Mouse (Mus musculus) activated CD4-positive, CD25-positive, alpha-beta regulatory T cell, adult 4 months (primary cell): Measurements from ENCODE around the gene Fzd5. TPM values are rescaled to one million over a fixed set of nuclear protein-coding genes. Genes with fewer than 3 reads are reported as not detected.
A peak's percentile ranks its signal among the peaks of the same experiment; 100 is the strongest.

ENCODE experiments used
- ATAC-seq: one replicate; pipeline ENCODE4 v1.8.0; 2017
- polyA plus RNA-seq, 2 experiments: library from polyadenylated mRNA; unstranded; fragments of 100-300 nt; shearing (Covaris generic); gene quantifications; one replicate each; pipeline ENCODE4 v1.2.1; 2017

Fzd5 gene
- polyA plus RNA-seq, 2 experiments from 2014 or later, result 0.53 to 0.64 TPM

GRCm38 (mm10) chr1:64733453-64734245 is 3.9 kb downstream of the Fzd5 start:
- ATAC-seq, result no peak

DNA sequence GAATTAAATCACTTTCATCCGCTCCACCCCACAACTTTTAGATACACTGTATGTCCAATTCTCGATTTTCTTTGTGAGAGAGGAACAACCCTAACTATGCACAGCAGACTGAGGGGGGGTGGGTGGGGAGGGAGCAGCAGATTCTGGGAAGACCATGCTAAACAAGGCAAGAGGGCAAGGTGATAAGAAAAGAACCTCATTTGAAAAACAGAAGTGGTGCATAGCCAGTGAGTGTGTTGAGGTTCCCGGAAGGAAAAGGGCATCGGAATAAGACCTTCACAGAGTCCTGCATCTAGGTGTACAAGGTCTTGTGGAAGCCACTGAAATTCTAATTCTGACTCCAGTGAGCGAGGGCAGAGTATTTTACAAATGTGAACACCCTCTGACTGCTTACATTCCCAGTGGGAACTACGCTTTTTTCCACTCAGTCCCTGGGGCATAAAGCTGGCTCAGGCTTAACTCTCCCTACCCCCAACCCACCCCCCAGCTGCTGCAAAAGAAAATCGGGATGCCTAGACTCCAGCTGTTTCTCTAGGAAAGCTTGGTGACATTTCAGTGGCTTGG is 4.8 kb downstream of the Fzd5 start:
- ATAC-seq, result no peak

GRCm38 (mm10) chr1:64732161-64732560 is 5.4 kb downstream of the Fzd5 start:
- no peak for ATAC-seq

DNA sequence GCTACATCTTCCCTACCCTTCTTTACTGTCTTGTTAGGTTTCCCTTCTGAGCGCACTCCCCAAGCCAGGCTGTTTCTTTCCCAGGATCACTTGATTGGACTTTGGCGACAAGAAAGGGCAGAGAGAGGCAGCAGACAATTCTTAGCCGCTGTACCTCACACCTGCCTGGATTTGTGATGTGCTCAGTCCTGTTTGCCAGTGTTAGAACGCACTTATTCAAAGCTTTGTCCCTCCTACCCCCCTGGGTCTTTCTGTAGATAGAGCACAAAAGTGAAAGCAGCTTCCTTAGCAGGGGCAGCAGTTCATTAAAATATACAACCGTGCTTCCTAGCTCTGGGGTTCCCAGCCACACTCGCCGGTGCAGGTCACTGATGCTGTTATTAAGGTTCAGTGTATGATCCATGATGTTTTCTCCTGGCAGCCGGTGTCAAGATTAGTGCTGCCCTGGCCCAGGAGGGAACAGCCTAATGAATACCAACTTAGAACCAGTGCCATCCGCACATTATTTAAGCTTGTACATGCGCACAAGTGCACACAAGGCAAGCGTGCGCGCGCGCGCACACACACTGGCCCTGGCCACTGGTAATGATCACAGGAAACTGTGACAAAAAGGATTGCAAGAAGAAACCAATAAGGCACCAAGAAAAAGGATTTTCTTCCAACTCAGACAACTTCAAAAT is 6.1 kb downstream of the Fzd5 start:
- no peak for ATAC-seq

- no peak for ATAC-seq
Observed at GRCm38 (mm10) chr1:64730046-64730445, 7.5 kb downstream of the Fzd5 start.

- no peak for ATAC-seq
Observed at GRCm38 (mm10) chr1:64721034-64721587, 16.4 kb downstream of the Fzd5 start.

DNA sequence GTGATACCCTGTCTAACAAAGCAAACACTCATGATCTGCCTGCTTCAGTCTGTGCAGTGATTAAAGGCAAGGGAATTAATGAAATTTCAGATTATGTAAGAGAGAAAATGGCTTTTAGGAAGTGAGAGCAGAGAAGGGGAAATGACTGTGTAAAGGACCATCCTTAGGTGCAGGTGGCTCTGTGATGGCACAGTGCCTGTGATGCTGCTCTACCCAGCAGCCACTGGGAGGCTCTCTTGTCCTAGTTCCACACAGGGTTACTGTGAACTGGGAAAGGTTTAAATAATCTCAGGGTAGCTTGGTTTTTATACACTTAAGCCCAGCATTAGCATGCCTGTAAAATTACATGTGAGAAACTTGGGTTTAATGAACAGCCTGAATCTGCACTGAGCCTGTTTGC is 20.0 kb downstream of the Fzd5 start:
- ATAC-seq, result peak; percentile 32

GRCm38 (mm10) chr1:64716589-64717304 is 20.8 kb downstream of the Fzd5 start:
- no peak for ATAC-seq

DNA sequence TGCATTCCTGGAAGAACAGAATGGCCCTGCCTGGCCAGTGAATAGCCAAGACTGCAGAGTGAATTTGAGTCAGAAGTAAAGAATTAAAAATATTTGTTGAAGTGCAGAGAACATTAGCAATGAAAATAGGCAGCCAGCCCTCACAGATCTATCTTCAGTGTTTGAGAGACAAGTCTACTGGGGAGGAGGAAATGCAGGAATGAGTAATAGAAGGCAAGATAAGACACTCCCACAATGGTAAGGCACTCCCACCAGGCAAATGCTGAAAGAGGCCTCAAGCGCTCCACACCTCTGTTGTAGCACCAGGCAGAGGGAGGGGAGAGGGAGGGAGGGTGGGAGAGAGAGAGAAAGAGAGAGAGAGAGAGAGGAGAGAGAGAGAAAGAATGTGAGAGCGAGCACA is 22.1 kb downstream of the Fzd5 start:
- no peak for ATAC-seq

- ATAC-seq, result no peak
Observed at GRCm38 (mm10) chr1:64712006-64712760, 25.4 kb downstream of the Fzd5 start.

- ATAC-seq, result peak; percentile 66
Observed at GRCm38 (mm10) chr1:64709891-64710290, 27.7 kb downstream of the Fzd5 start.

GRCm38 (mm10) chr1:64706610-64707009 is 30.9 kb downstream of the Fzd5 start:
- no peak for ATAC-seq

DNA sequence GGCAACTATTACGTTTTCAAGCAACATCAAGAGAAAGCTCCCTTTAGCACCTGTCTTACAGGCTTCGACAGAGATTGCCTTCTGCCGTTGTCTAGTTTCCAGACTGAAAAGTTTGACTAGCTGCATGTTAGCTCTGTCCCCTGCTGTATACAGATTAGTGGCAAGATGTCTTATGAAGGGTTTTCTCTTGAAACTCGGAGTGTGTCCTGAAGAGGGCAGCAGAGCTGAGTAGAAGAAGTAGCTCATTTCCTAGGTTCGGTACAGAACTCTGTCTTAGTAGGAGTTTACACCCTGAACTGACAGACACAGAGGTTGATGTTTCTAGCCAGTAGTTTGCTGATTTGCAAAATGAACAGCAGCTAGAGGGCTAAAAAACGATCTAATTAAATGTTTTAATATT is 32.3 kb downstream of the Fzd5 start:
- ATAC-seq, result peak; percentile 83

DNA sequence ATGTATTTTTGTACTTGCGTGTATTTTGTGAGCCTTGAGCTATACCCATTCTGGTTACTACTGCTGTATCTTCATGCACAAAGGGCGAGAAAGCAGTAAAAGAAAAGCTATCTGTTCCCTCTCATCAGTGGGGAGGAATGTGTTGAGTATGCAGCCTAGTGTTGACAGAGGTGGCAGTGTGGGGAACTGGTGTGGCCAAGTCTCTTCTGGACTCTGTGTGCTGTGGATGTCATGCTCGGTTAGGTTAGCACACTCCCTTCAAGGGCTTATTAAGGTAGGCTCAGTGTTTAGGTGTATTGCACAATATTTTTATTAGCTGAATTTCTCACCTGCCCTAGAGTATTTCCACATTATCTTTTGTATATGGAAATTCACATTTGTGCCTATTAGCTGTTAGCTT is 35.8 kb downstream of the Fzd5 start:
- no peak for ATAC-seq

DNA sequence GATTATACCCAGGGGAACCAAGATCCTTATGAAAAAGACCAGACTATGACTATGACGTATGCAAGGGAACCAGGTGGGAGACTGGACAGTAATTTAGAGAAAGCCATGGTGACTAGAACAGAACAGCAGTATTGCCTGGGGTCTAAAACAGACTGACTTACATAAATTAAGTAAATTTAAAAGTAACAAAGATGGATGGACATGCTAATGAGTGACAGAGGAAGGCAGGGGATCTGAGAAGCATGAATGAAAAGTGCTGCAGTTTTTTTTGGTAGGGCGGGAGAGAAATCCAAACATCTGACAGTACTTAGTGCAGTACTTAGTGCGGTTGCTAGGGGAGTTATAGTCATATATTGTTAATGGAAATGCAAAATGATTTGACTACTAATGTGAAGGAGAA is 42.4 kb downstream of the Fzd5 start:
- ATAC-seq, result no peak

- no peak for ATAC-seq
Observed at GRCm38 (mm10) chr1:64691581-64691980, 46.0 kb downstream of the Fzd5 start.

DNA sequence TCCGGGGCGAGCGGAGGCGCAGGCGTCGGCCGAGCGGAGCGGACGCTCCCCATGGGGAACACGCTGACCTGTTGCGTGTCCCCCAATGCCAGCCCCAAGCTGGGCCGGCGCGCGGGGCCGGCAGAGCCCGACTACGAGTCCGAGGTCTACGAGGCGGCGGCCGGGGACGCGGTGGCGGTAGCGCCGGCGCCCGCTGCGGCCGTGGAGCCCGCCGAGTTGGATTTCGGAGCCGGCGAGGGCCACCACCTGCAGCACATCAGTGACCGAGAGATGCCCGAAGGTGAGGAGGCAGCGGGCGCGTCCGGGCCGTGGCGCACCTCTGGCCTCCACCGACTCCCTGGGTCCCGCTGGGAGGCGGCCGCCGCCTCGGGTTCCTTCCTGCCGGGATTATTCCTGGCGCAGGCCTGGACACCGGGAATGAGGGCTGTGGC is 46.4 kb downstream of the Fzd5 start:
- no peak for ATAC-seq

DNA sequence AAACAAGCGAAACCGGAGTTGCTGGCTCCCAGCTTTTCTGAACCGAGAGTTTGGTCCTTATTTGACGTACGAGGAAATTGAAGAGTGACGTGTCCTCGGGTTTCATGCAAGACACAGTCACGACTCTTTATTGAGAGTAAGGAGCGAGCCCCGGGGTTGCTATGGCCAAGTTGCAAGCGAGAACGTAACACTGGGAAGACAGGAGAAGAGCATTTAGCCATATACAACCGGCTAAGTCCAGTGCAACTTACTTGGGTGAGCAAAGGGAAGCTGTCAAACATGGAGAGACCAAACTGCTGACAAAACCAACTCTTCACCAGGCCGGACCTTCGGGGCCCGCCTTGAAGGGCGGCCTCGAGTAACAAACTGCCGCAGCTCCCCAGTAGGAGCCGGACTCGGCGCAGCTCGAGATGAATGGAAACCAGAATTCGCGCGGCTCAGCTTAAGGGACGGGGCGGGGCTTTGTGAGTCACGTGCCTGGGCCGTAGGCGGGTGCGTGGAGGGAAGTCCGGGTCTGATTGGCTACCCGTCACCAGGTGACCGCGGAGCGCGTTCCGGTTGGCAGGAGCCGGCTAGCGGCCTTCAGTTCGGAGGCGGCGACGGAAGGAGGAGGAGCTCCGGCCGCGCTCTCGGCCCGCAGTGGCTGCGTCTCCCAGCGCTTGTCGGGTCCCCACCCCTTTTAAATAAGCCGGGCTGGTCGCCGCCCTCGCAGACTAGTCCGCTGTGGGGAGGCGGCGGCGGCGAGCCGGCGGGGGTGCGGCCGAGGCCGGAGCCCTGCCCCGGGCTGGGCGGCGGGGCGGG is 47.1 kb downstream of the Fzd5 start, which contains the start of gene Ccnyl1:
TSS of gene Ccnyl1 (plus strand) at position 243 of the 801 bp plus-strand sequence.
- peak; percentile 98 for ATAC-seq

- no peak for ATAC-seq
Observed at GRCm38 (mm10) chr1:64689561-64690212, 47.9 kb downstream of the Fzd5 start.

DNA sequence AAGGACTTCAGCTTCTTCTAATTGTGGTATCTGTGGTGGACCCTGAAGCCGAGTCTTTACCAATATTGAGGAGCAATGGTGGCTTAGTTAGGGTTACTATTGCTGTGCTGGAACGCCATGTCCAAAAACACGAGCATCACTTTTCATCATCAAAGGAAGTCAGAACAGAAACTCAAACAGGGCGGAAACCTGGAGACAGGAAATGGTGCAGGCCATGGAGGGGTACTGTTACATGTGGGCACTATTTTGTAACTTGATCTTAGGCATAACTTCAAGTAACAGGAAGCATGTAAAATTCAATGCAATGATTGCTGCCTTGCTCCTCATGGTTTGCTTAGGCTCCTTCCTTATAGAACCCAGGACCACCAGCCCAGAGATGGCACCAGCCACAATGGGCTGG is 49.5 kb downstream of the Fzd5 start:
- ATAC-seq, result no peak

DNA sequence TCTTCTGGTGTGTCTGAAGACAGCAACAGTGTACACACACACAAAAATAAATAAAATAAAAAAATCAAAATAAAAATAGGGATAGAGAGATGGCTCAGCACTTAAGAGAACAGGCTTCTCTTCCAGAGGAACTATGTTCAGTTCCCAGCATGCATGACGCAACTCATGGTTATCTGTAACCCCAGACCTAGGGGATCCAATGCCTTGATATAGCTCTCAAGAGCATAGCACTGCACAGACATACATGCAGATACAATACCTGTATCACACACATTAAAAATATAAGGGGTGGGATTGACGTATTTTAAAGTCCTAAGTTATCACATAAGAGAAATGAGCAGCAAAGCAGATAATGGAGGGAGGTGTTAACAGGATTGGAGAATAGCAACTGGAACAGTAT is 53.1 kb downstream of the Fzd5 start:
- ATAC-seq, result no peak
